Mouse (Mus musculus) heart, postnatal 0 days (tissue): ENCODE measurements around the gene Gm45623. TPM values are rescaled to one million over a fixed set of nuclear protein-coding genes. Genes with fewer than 3 reads are reported as not detected.

Experiments
- ATAC-seq: fragments of 200-750 bp; cut with Nextera tagmentation; 2 replicates; pipeline ENCODE4 v1.8.0; 2017; ENCODE audit warnings: low read depth, moderate number of reproducible peaks, moderate library complexity; ENCODE audit not compliant: insufficient read depth
- DNase-seq: peaks from one replicate; pipeline ENCODE4 v3.0.0-alpha.2; 2016; ENCODE audit warnings: low spot score
- H3K27ac ChIP-seq: fragments of 300-500 bp; sonication (generic); 2 replicates; pipeline ENCODE4 v1.5.1; 2014; ENCODE audit warnings: low read depth, mild to moderate bottlenecking
- H3K27me3 ChIP-seq: fragments of 300-500 bp; sonication (generic); 2 replicates; pipeline ENCODE4 v1.6.1; 2014; ENCODE audit warnings: low read length, mixed read lengths; ENCODE audit not compliant: control insufficient read depth, insufficient read depth
- H3K36me3 ChIP-seq: fragments of 300-500 bp; sonication (generic); replicated peaks from 2 replicates; pipeline ENCODE4 v1.6.1; 2014; ENCODE audit warnings: low read length, mixed read lengths; ENCODE audit not compliant: control insufficient read depth, insufficient read depth
- H3K4me1 ChIP-seq: fragments of 300-500 bp; sonication (generic); 2 replicates; pipeline ENCODE4 v1.6.1; 2014; ENCODE audit warnings: antibody characterized with exemption; ENCODE audit not compliant: control insufficient read depth, insufficient read depth
- H3K4me2 ChIP-seq: fragments of 300-500 bp; sonication (generic); 2 replicates; pipeline ENCODE4 v1.6.1; 2014; ENCODE audit warnings: low read depth, mild to moderate bottlenecking, low read length, moderate library complexity
- H3K4me3 ChIP-seq: fragments of 300-500 bp; sonication (generic); 2 replicates; pipeline ENCODE4 v1.5.1; 2014; ENCODE audit warnings: low read depth, low read length
- H3K9ac ChIP-seq: fragments of 300-500 bp; sonication (generic); replicated peaks from 2 replicates; pipeline ENCODE4 v1.6.1; 2014; ENCODE audit warnings: low read depth, low read length, mixed read lengths
- H3K9me3 ChIP-seq: fragments of 300-500 bp; sonication (generic); replicated peaks from 2 replicates; pipeline ENCODE4 v1.6.1; 2016; ENCODE audit warnings: low read length; ENCODE audit not compliant: control insufficient read depth
- CTCF ChIP-seq: IDR thresholded peaks from 2 replicates; pipeline ENCODE4 v1.5.1; 2016; ENCODE audit warnings: antibody characterized with exemption, control low read depth, low read depth
- EP300 ChIP-seq: IDR thresholded peaks from 2 replicates; pipeline ENCODE4 v1.6.1; 2016; ENCODE audit warnings: antibody characterized with exemption, low read depth
- WGBS: fragments of 180-500 bp; shearing (Covaris S2); extraction: QIAGEN DNeasy Blood & Tissue Kit; methylation state at CpG from one replicate; pipeline ENCODE4 v1.1.7; 2014; 5-methylcytosine and 5-hydroxymethylcytosine counted together
- polyA plus RNA-seq: library from polyadenylated mRNA; unstranded; fragments of >200 nt; fragmentation: Nextera tagmentation; extraction: Ambion mirVana; gene quantifications from 2 replicates; pipeline ENCODE4 v1.2.1, GENCODE M21; 2015
- total RNA-seq: library from RNA; depleted of rRNA; stranded (reverse); fragments of >200 nt; gene quantifications from 2 replicates; pipeline ENCODE4 v1.2.3, GENCODE M21; 2014; ENCODE audit warnings: low replicate concordance

Gm45623 gene
- total and polyA plus RNA-seq, 2 experiments from 2014 or later: not detected

DNA sequence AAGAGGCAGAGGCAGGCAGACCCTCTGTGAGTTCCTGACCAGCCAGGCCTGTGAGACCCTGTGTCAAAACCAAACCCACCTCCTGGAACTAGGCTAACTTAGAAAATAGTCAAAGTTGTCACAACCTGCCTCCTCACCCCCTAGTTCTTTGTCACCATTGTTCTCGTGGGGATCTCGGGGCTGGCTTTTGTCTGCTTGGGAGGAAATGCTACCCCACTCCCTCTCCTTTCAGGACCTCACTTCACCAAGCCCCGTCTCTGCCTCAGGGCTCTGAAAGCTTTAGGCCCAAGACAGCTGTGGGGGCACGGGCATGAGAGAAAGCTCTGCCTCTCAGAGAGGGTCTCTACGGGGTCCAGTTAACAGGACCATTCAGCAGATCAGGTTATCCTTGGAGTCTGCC is 1.9 kb downstream of the Gm45623 start:
- no peaks in the 10 kb centered on the region for H3K9me3 ChIP-seq
- no peak for ATAC-seq

DNA sequence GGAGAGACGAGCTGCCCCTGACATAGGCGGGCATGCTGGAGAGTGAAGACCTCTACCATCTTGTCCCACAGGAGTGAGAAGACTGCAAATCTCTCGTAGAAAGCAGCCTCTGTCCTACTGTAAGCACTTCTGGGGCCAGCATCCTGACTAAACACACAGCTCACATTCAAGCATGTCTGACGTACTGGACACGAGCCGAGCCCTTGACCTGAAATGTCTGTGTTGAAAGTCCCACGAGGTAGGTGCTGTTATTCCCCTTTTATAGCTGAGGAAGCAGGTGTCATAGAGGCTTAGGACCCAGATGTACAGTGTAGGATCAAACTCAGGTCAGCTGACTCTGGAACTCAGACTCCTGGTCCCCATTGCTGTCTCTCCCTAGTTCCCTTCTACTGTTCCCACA is 4.2 kb downstream of the Gm45623 start:
- Histone ChIP-seq H3K27me3 (peaks cover 38% of the 10 kb centered on the region), H3K4me3 (no peak overlapping the region), H3K9me3 (no peaks in the 10 kb centered on the region), H3K27ac (no peak overlapping the region), H3K4me2 (no peak overlapping the region), H3K36me3 (no peaks in the 10 kb centered on the region), H3K9ac (no peak overlapping the region), H3K4me1 (no peaks in the 10 kb centered on the region; the same call in 1 of the 2 replicates)
- DNase-seq: no peak
- no peak for ATAC-seq
- no peak for TF ChIP-seq CTCF
- TF ChIP-seq EP300: no peak
- WGBS: 84% methylated on average over 7 of the region's 7 CpGs

More for the DNA sequence above, 1.9 kb downstream of the Gm45623 start:
- no peak overlapping the region for H3K9ac ChIP-seq
- H3K27ac ChIP-seq: no peak overlapping the region
- no peak for TF ChIP-seq EP300
- TF ChIP-seq CTCF: no peak
- H3K4me2 ChIP-seq: no peak overlapping the region
- no peak for DNase-seq
- H3K4me3 ChIP-seq: no peak overlapping the region
- peaks cover 48% of the 10 kb centered on the region for H3K27me3 ChIP-seq
- no peaks in the 10 kb centered on the region; the same call in 1 of the 2 replicates for H3K4me1 ChIP-seq
- WGBS: 57% methylated on average over 5 of the region's 5 CpGs
- H3K36me3 ChIP-seq: no peaks in the 10 kb centered on the region

GRCm38 (mm10) chr13:56747554-56747953 is 6.1 kb downstream of the Gm45623 start:
- Histone ChIP-seq H3K9ac (no peak overlapping the region), H3K9me3 (no peaks in the 10 kb centered on the region), H3K27ac (no peak overlapping the region), H3K27me3 (peaks cover 20% of the 10 kb centered on the region), H3K4me1 (no peaks in the 10 kb centered on the region; the same call in 1 of the 2 replicates), H3K4me3 (no peak overlapping the region), H3K36me3 (no peaks in the 10 kb centered on the region), H3K4me2 (no peak overlapping the region)
- no peak for TF ChIP-seq EP300
- no peak for TF ChIP-seq CTCF
- 58% methylated on average over 8 of the region's 8 CpGs for WGBS
- ATAC-seq (no peak), DNase-seq (no peak)

GRCm38 (mm10) chr13:56746739-56747532 is 6.7 kb downstream of the Gm45623 start:
- H3K27ac ChIP-seq: no peak overlapping the region
- WGBS: 65% methylated on average over 10 of the region's 10 CpGs
- H3K4me1 ChIP-seq: no peaks in the 10 kb centered on the region; the same call in 1 of the 2 replicates
- H3K4me3 ChIP-seq: no peak overlapping the region
- TF ChIP-seq CTCF: no peak
- no peak for TF ChIP-seq EP300
- DNase-seq (no peak), ATAC-seq (no peak)
- H3K4me2 ChIP-seq: no peak overlapping the region
- peaks cover 3% of the 10 kb centered on the region; the same call in 1 of the 2 replicates for H3K36me3 ChIP-seq
- H3K9me3 ChIP-seq: no peaks in the 10 kb centered on the region
- H3K27me3 ChIP-seq: peaks cover 14% of the 10 kb centered on the region
- H3K9ac ChIP-seq: no peak overlapping the region

DNA sequence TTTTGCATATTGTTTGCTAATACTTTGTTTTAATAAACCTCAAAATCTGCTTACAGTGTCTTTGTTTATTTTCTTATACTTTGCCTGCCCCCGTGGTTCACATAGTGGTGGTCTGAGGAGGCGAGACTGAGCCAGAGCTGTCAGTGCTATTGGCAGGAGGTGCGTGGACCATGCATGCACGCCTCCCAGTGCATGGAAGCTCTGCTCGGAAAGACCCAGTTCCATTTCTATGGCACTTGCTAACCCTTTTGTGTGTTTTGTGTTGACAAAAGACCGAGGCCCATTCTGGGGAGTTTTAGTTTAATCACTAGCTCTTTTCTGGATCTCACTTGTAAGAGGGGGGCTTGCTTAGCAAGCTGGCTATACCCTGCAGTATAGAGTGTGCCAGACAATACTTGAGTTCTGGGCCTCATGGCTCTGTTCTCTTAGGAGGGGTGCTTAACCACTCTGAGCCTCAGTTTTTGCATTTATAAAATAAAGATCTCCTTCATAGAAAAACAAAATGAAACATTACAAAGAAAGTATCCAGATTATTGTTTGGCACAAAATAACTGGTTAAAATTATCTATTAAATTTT is 11.2 kb downstream of the Gm45623 start:
- H3K27ac ChIP-seq: no peak overlapping the region
- no peaks in the 10 kb centered on the region for H3K9me3 ChIP-seq
- no peak for ATAC-seq
- TF ChIP-seq CTCF: no peak
- TF ChIP-seq EP300: no peak
- H3K27me3 ChIP-seq: no peaks in the 10 kb centered on the region
- H3K36me3 ChIP-seq: peaks cover 27% of the 10 kb centered on the region
- 84% methylated on average over 6 of the region's 6 CpGs for WGBS
- H3K4me3 ChIP-seq: no peak overlapping the region
- no peak overlapping the region for H3K9ac ChIP-seq
- DNase-seq: no peak
- no peak overlapping the region for H3K4me2 ChIP-seq
- H3K4me1 ChIP-seq: no peaks in the 10 kb centered on the region; the same call in 1 of the 2 replicates
